Mouse (Mus musculus): ENCODE measurements around the gene Ncapg. TPM values are rescaled to one million over a fixed set of nuclear protein-coding genes. Genes with fewer than 3 reads are reported as not detected.
A peak's percentile ranks its signal among the peaks of the same experiment; 100 is the strongest.
"Not testable (repeated sequence)": the region's sequence is repeated elsewhere in the genome, so short reads cannot be mapped to it uniquely, and the experiment has no call there.

The Ncapg gene
- polyA plus RNA-seq (2015; fragmentation: Nextera tagmentation; extraction: Ambion mirVana) = 28.3 and 29.7 TPM in 2 replicates

GRCm38 (mm10) chr5:45669598-45670279 lies at the start of gene Ncapg:
Ncapg (plus strand) TSS chr5:45669919.
- Histone ChIP-seq H3K27ac (replicated peaks) (peak within 1 kb of the TSS; percentile 89), H3K4me1 (peaks cover 15% of the 10 kb centered on the region), H3K4me2 (peak within 1 kb of the TSS; percentile 82), H3K9me3 (no peaks in the 10 kb centered on the region), H3K36me3 (peaks cover 8% of the 10 kb centered on the region), H3K9ac (peak within 1 kb of the TSS; percentile 90), H3K27me3 (replicated peaks) (no peaks in the 10 kb centered on the region), H3K4me3 (peak within 1 kb of the TSS; percentile 92)
- ATAC-seq (ENCODE audit: extremely low read depth, insufficient number of reproducible peaks, low FRiP score, low TSS enrichment) = peak; percentile 100
- WGBS = under 1% methylated on average over 65 of the region's 66 CpGs

GRCm38 (mm10) chr5:45621511-45621910 lies 48.2 kb upstream of the Ncapg start:
- no peak for ATAC-seq (ENCODE audit: extremely low read depth, insufficient number of reproducible peaks, low FRiP score, low TSS enrichment)
- no peaks in the 10 kb centered on the region for H3K4me1 ChIP-seq
- no peaks in the 10 kb centered on the region for H3K27me3 ChIP-seq (replicated peaks)
- 55% methylated on average over 3 of the region's 3 CpGs for WGBS
- H3K9me3 ChIP-seq = peaks cover 16% of the 10 kb centered on the region; the same call in 1 of the 2 replicates
- no peak overlapping the region for H3K4me3 ChIP-seq
- no peaks in the 10 kb centered on the region for H3K36me3 ChIP-seq
- H3K4me2 ChIP-seq = no peak overlapping the region
- H3K27ac ChIP-seq (replicated peaks) = no peak overlapping the region
- no peak overlapping the region for H3K9ac ChIP-seq

GRCm38 (mm10) chr5:45627771-45628170 lies 41.9 kb upstream of the Ncapg start:
- 46% methylated on average over 1 of the region's 1 CpGs for WGBS
- Histone ChIP-seq H3K4me2 (no peak overlapping the region), H3K4me3 (no peak overlapping the region), H3K4me1 (no peaks in the 10 kb centered on the region), H3K9ac (no peak overlapping the region), H3K27me3 (replicated peaks) (no peaks in the 10 kb centered on the region), H3K27ac (replicated peaks) (no peak overlapping the region), H3K36me3 (no peaks in the 10 kb centered on the region), H3K9me3 (0 out of 2 replicates have a peak, but pooled peaks cover 9% of the 10 kb centered on the region)
- ATAC-seq (ENCODE audit: extremely low read depth, insufficient number of reproducible peaks, low FRiP score, low TSS enrichment) = no peak

- ATAC-seq (ENCODE audit: extremely low read depth, insufficient number of reproducible peaks, low FRiP score, low TSS enrichment) = no peak
- no peaks in the 10 kb centered on the region for H3K36me3 ChIP-seq
These were observed 40.2 kb upstream of the Ncapg start for GRCm38 (mm10) chr5:45629470-45629869.

GRCm38 (mm10) chr5:45638378-45638777 lies 31.3 kb upstream of the Ncapg start:
- Histone ChIP-seq H3K36me3 (no peaks in the 10 kb centered on the region), H3K27me3 (replicated peaks) (peaks cover 54% of the 10 kb centered on the region), H3K27ac (replicated peaks) (no peak overlapping the region), H3K4me3 (no peak overlapping the region), H3K4me1 (peaks cover 10% of the 10 kb centered on the region), H3K4me2 (peak overlapping the region; percentile 98), H3K9me3 (no peaks in the 10 kb centered on the region), H3K9ac (no peak overlapping the region)
- WGBS = 51% methylated on average over 3 of the region's 3 CpGs
- ATAC-seq (ENCODE audit: extremely low read depth, insufficient number of reproducible peaks, low FRiP score, low TSS enrichment) = no peak

More at GRCm38 (mm10) chr5:45629470-45629869, 40.2 kb upstream of the Ncapg start:
- no peak overlapping the region for H3K9ac ChIP-seq
- H3K27ac ChIP-seq (replicated peaks) = no peak overlapping the region
- H3K4me1 ChIP-seq = no peaks in the 10 kb centered on the region
- no peak overlapping the region for H3K4me3 ChIP-seq
- no peaks in the 10 kb centered on the region for H3K27me3 ChIP-seq (replicated peaks)
- no peak overlapping the region for H3K4me2 ChIP-seq
- 0 out of 2 replicates have a peak, but pooled peaks cover 9% of the 10 kb centered on the region for H3K9me3 ChIP-seq

- H3K9ac ChIP-seq = peak within 1 kb of the TSS; percentile 75
- no peaks in the 10 kb centered on the region for H3K9me3 ChIP-seq
- H3K36me3 ChIP-seq = no peaks in the 10 kb centered on the region
- H3K4me2 ChIP-seq = peak within 1 kb of the TSS; percentile 98
- peaks cover 54% of the 10 kb centered on the region for H3K27me3 ChIP-seq (replicated peaks)
- H3K27ac ChIP-seq (replicated peaks) = no peak within 1 kb of the TSS
- WGBS = 1% methylated on average over 48 of the region's 48 CpGs
- H3K4me1 ChIP-seq = peaks cover 10% of the 10 kb centered on the region
- ATAC-seq (ENCODE audit: extremely low read depth, insufficient number of reproducible peaks, low FRiP score, low TSS enrichment) = no peak; the same call in 1 of the 2 replicates
- peak within 1 kb of the TSS; percentile 69 for H3K4me3 ChIP-seq
These were observed 30.7 kb upstream of the Ncapg start, which contains the start of gene Fam184b for GRCm38 (mm10) chr5:45638806-45639714. Fam184b (minus strand) TSS chr5:45639614.

GRCm38 (mm10) chr5:45639715-45640092 lies 30.0 kb upstream of the Ncapg start:
- H3K4me3 ChIP-seq = peak overlapping the region; percentile 69
- peak overlapping the region; percentile 75 for H3K9ac ChIP-seq
- no peaks in the 10 kb centered on the region for H3K36me3 ChIP-seq
- ATAC-seq (ENCODE audit: extremely low read depth, insufficient number of reproducible peaks, low FRiP score, low TSS enrichment) = no peak
- no peaks in the 10 kb centered on the region for H3K9me3 ChIP-seq
- peak overlapping the region; percentile 98 for H3K4me2 ChIP-seq
- H3K4me1 ChIP-seq = peaks cover 10% of the 10 kb centered on the region
- H3K27ac ChIP-seq (replicated peaks) = no peak overlapping the region
- WGBS = 1% methylated on average over 8 of the region's 8 CpGs
- peaks cover 54% of the 10 kb centered on the region for H3K27me3 ChIP-seq (replicated peaks)

GRCm38 (mm10) chr5:45651026-45651703 lies 18.6 kb upstream of the Ncapg start:
- Histone ChIP-seq H3K27ac (replicated peaks) (no peak overlapping the region), H3K4me2 (no peak overlapping the region), H3K27me3 (replicated peaks) (no peaks in the 10 kb centered on the region), H3K9me3 (no peaks in the 10 kb centered on the region), H3K4me1 (no peaks in the 10 kb centered on the region), H3K36me3 (no peaks in the 10 kb centered on the region), H3K4me3 (no peak overlapping the region), H3K9ac (no peak overlapping the region)
- ATAC-seq (ENCODE audit: extremely low read depth, insufficient number of reproducible peaks, low FRiP score, low TSS enrichment) = no peak
- 79% methylated on average over 2 of the region's 2 CpGs for WGBS

- H3K36me3 ChIP-seq; H3K9ac ChIP-seq; H3K27me3 ChIP-seq (replicated peaks); H3K4me1 ChIP-seq; ATAC-seq (ENCODE audit: extremely low read depth, insufficient number of reproducible peaks, low FRiP score, low TSS enrichment); H3K4me2 ChIP-seq; H3K27ac ChIP-seq (replicated peaks); H3K4me3 ChIP-seq: not testable (repeated sequence)
- WGBS = 89% methylated on average over 13 of the region's 13 CpGs
- H3K9me3 ChIP-seq = peaks cover 11% of the 10 kb centered on the region; the same call in 1 of the 2 replicates
These were observed 11.3 kb upstream of the Ncapg start for GRCm38 (mm10) chr5:45658406-45658805.

GRCm38 (mm10) chr5:45668324-45668723 lies 1.4 kb upstream of the Ncapg start:
- WGBS = 37% methylated on average over 3 of the region's 3 CpGs
- H3K4me2 ChIP-seq = peak overlapping the region; percentile 82
- no peak overlapping the region for H3K27ac ChIP-seq (replicated peaks)

GRCm38 (mm10) chr5:45668831-45669230 lies 888 bp upstream of the Ncapg start:
- Histone ChIP-seq H3K4me3 (peak overlapping the region; percentile 92), H3K4me1 (peaks cover 15% of the 10 kb centered on the region), H3K27me3 (replicated peaks) (no peaks in the 10 kb centered on the region), H3K9me3 (no peaks in the 10 kb centered on the region), H3K36me3 (peaks cover 6% of the 10 kb centered on the region), H3K4me2 (peak overlapping the region; percentile 82), H3K9ac (peak overlapping the region; percentile 89), H3K27ac (replicated peaks) (peak overlapping the region; percentile 84; the same call in 1 of the 2 replicates)
- 0% methylated on average over 3 of the region's 3 CpGs for WGBS
- ATAC-seq (ENCODE audit: extremely low read depth, insufficient number of reproducible peaks, low FRiP score, low TSS enrichment) = no peak

More at GRCm38 (mm10) chr5:45668324-45668723, 1.4 kb upstream of the Ncapg start:
- Histone ChIP-seq H3K4me3 (peak overlapping the region; percentile 92; the same call in 1 of the 2 replicates), H3K9me3 (no peaks in the 10 kb centered on the region), H3K9ac (no peak overlapping the region), H3K36me3 (peaks cover 6% of the 10 kb centered on the region), H3K4me1 (peaks cover 15% of the 10 kb centered on the region), H3K27me3 (replicated peaks) (no peaks in the 10 kb centered on the region)
- no peak for ATAC-seq (ENCODE audit: extremely low read depth, insufficient number of reproducible peaks, low FRiP score, low TSS enrichment)

All from heart, embryonic 13.5 days (tissue).